Mouse (Mus musculus): ENCODE measurements around the gene Mfsd11.

GRCm38 (mm10) chr11:116895402-116895801, 43.2 kb downstream of the Mfsd11 start:
- TF ChIP-seq CTCF (IDR thresholded peaks at IDR 0.05; ENCODE audit: low read depth) (no peak), EP300 (IDR thresholded peaks at IDR 0.05; ENCODE audit: low read depth) (no peak)

Measured in liver, embryonic 14.5 days (tissue).